Mouse (Mus musculus) lung, embryonic 14.5 days (tissue): ENCODE measurements around the gene Olfr1532-ps1. TPM values are rescaled to one million over a fixed set of nuclear protein-coding genes. Genes with fewer than 3 reads are reported as not detected.

Source experiments
- ATAC-seq: fragments of 200-750 bp; cut with Nextera tagmentation; 2 replicates; pipeline ENCODE4 v1.8.0; 2017; ENCODE audit warnings: mild to moderate bottlenecking, moderate TSS enrichment, moderate library complexity; ENCODE audit not compliant: insufficient read depth
- DNase-seq: peaks from one replicate; pipeline ENCODE4 v3.0.0-alpha.2; 2015
- H3K27ac ChIP-seq: fragments of 300-500 bp; sonication (generic); 2 replicates; pipeline ENCODE4 v1.5.1; 2014; ENCODE audit warnings: low read depth, mild to moderate bottlenecking, moderate library complexity
- H3K27me3 ChIP-seq: fragments of 300-500 bp; sonication (generic); 2 replicates; pipeline ENCODE4 v1.6.1; 2014; ENCODE audit warnings: low read length, control low read depth; ENCODE audit not compliant: insufficient read depth
- H3K36me3 ChIP-seq: fragments of 300-500 bp; sonication (generic); 2 replicates; pipeline ENCODE4 v1.6.1; 2014; ENCODE audit warnings: control low read depth; ENCODE audit not compliant: insufficient read depth
- H3K4me1 ChIP-seq: fragments of 300-500 bp; sonication (generic); 2 replicates; pipeline ENCODE4 v1.6.1; 2014; ENCODE audit warnings: antibody characterized with exemption, control low read depth; ENCODE audit not compliant: insufficient read depth
- H3K4me2 ChIP-seq: fragments of 300-500 bp; sonication (generic); 2 replicates; pipeline ENCODE4 v1.6.1; 2014; ENCODE audit warnings: mild to moderate bottlenecking
- H3K4me3 ChIP-seq: fragments of 300-500 bp; sonication (generic); 2 replicates; pipeline ENCODE4 v1.5.1; 2014; ENCODE audit warnings: low read depth, low read length
- H3K9ac ChIP-seq: fragments of 300-500 bp; sonication (generic); 2 replicates; pipeline ENCODE4 v1.6.1; 2014
- H3K9me3 ChIP-seq: fragments of 300-500 bp; sonication (generic); 2 replicates; pipeline ENCODE4 v1.6.1; 2016; ENCODE audit warnings: low read depth, low read length, control low read depth
- CTCF ChIP-seq: IDR thresholded peaks from 2 replicates; pipeline ENCODE4 v1.5.1; 2016; ENCODE audit warnings: antibody characterized with exemption, low read depth
- WGBS: fragments of 180-500 bp; shearing (Covaris S2); extraction: QIAGEN DNeasy Blood & Tissue Kit; methylation state at CpG from one replicate; pipeline ENCODE4 v1.1.7; 2014; 5-methylcytosine and 5-hydroxymethylcytosine counted together
- polyA plus RNA-seq: library from polyadenylated mRNA; unstranded; fragments of >200 nt; fragmentation: Nextera tagmentation; extraction: Ambion mirVana; gene quantifications from 2 replicates; pipeline ENCODE4 v1.2.1, GENCODE M21; 2014

The Olfr1532-ps1 gene
- polyA plus RNA-seq, 1 experiment from 2014 or later: not detected

DNA sequence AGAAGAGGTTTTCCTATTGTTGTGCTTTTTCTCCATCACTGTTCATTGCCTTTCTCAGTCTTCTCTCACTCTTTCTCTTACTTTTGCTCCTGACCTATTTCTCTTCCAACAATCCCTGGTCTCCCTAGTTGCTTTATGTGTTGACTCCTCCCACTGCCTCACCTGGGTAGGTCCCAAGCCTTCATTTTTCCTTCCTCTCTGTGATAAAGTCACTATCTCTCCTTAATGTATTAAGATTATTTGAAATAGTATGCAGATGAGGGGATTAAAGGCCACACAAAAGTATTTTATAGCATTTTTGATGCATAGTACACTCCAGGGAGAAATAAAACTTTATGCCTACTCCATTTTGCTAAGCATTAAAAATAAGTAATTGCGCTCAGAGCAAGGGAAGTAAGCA, 56.0 kb downstream of the Olfr1532-ps1 start, which contains the start of gene Olfr6:
Olfr6 (minus strand) TSS at position 101 of the 400 bp plus-strand sequence.
- DNase-seq (no peak), ATAC-seq (no peak)
- Histone ChIP-seq H3K4me2 (no peak within 1 kb of the TSS), H3K36me3 (no peaks in the 10 kb centered on the region), H3K4me3 (no peak within 1 kb of the TSS), H3K9ac (no peak within 1 kb of the TSS), H3K4me1 (no peaks in the 10 kb centered on the region), H3K9me3 (no peaks in the 10 kb centered on the region), H3K27me3 (no peaks in the 10 kb centered on the region), H3K27ac (no peak within 1 kb of the TSS)
- no peak for TF ChIP-seq CTCF
- WGBS: 82% methylated on average over 1 of the region's 1 CpGs

Other genes with a start within 250 kb of the Olfr1532-ps1 start
- gene Olfr693, start 227.4 kb upstream of the Olfr1532-ps1 start, polyA plus RNA-seq: not detected in 2 replicates
- gene Olfr694, start 216.2 kb upstream of the Olfr1532-ps1 start, polyA plus RNA-seq: not detected in 2 replicates
- not detected in 2 replicates for gene Olfr695, start 191.6 kb upstream of the Olfr1532-ps1 start, polyA plus RNA-seq
- gene Olfr697, start 165.6 kb upstream of the Olfr1532-ps1 start, polyA plus RNA-seq: not detected in 2 replicates
- gene Olfr698, start 152.6 kb upstream of the Olfr1532-ps1 start, polyA plus RNA-seq: not detected in 2 replicates
- not detected in 2 replicates for gene Olfr699, start 114.8 kb upstream of the Olfr1532-ps1 start, polyA plus RNA-seq
- not detected in 2 replicates for gene Olfr700, start 99.2 kb upstream of the Olfr1532-ps1 start, polyA plus RNA-seq
- gene Olfr701, start 93.9 kb upstream of the Olfr1532-ps1 start, polyA plus RNA-seq: not detected in 2 replicates
- gene Olfr702, start 74.1 kb upstream of the Olfr1532-ps1 start, polyA plus RNA-seq: not detected in 2 replicates
- gene Olfr703, start 64.6 kb upstream of the Olfr1532-ps1 start, polyA plus RNA-seq: not detected in 2 replicates
- not detected in 2 replicates for gene Olfr704, start 44.8 kb upstream of the Olfr1532-ps1 start, polyA plus RNA-seq
- gene Olfr705, start 31.1 kb upstream of the Olfr1532-ps1 start, polyA plus RNA-seq: not detected in 2 replicates
- gene Olfr706, start 19.8 kb upstream of the Olfr1532-ps1 start, polyA plus RNA-seq: not detected in 2 replicates
- gene Olfr707, start 6.8 kb upstream of the Olfr1532-ps1 start, polyA plus RNA-seq: not detected in 2 replicates
- not detected in 2 replicates for gene Olfr709-ps1, start 24.2 kb downstream of the Olfr1532-ps1 start, polyA plus RNA-seq
- gene Olfr710, start 40.3 kb downstream of the Olfr1532-ps1 start, polyA plus RNA-seq: not detected in 2 replicates
- not detected in 2 replicates for gene Olfr6, start 55.9 kb downstream of the Olfr1532-ps1 start, polyA plus RNA-seq
- gene Olfr711, start 67.5 kb downstream of the Olfr1532-ps1 start, polyA plus RNA-seq: not detected in 2 replicates
- not detected in 2 replicates for gene Olfr2, start 98.1 kb downstream of the Olfr1532-ps1 start, polyA plus RNA-seq
- gene Olfr713, start 123.2 kb downstream of the Olfr1532-ps1 start, polyA plus RNA-seq: not detected in 2 replicates
- gene Olfr714, start 163.0 kb downstream of the Olfr1532-ps1 start, polyA plus RNA-seq: not detected in 2 replicates
- not detected in 2 replicates for gene Olfr17, start 185.2 kb downstream of the Olfr1532-ps1 start, polyA plus RNA-seq
- not detected in 2 replicates for gene Olfr715b, start 202.4 kb downstream of the Olfr1532-ps1 start, polyA plus RNA-seq
- gene Olfr715, start 223.1 kb downstream of the Olfr1532-ps1 start, polyA plus RNA-seq: not detected in 2 replicates
- gene Olfr716, start 230.3 kb downstream of the Olfr1532-ps1 start, polyA plus RNA-seq: not detected in 2 replicates